Mouse (Mus musculus) erythroblast, embryonic 14.5 days (primary cell): ENCODE measurements around the gene Uchl1.

Experiments
- GATA1 ChIP-seq: IDR thresholded peaks from 2 replicates; pipeline ENCODE4 v1.6.1; 2012; ENCODE audit warnings: low read length, inconsistent platforms, mixed read lengths
- TAL1 ChIP-seq: IDR thresholded peaks from 3 replicates; pipeline ENCODE4 v1.6.1; 2012; ENCODE audit warnings: low read length, inconsistent platforms, mixed read lengths

GRCm38 (mm10) chr5:66699911-66700310 is 24.0 kb downstream of the Uchl1 start:
- TF ChIP-seq GATA1 (no peak), TAL1 (no peak)
